Mouse (Mus musculus): ENCODE measurements around the gene Daxx. TPM values are rescaled to one million over a fixed set of nuclear protein-coding genes. Genes with fewer than 3 reads are reported as not detected.

The Daxx gene
- polyA plus RNA-seq, 1 experiment from 2014 or later: 61.2 TPM

GRCm38 (mm10) chr17:33908331-33909076, 710 bp upstream of the Daxx start:
- H3K9ac ChIP-seq (ENCODE audit: low read length): peak overlapping the region; percentile 52
- H3K36me3 ChIP-seq (ENCODE audit: control insufficient read depth, insufficient read depth, low read length): peaks cover 16% of the 10 kb centered on the region
- H3K4me1 ChIP-seq (ENCODE audit: control insufficient read depth, insufficient read depth, low read length): peaks cover 15% of the 10 kb centered on the region
- DNase-seq (ENCODE audit: low spot score): peak; percentile 24
- no peaks in the 10 kb centered on the region for H3K9me3 ChIP-seq (ENCODE audit: control insufficient read depth, low read length)
- no peaks in the 10 kb centered on the region for H3K27me3 ChIP-seq (ENCODE audit: control insufficient read depth, insufficient read depth, low read length)
- peak; percentile 48; the same call in 1 of the 2 replicates for ATAC-seq (ENCODE audit: insufficient read depth, low FRiP score, low TSS enrichment)
- peak overlapping the region; percentile 68 for H3K4me2 ChIP-seq (ENCODE audit: low read depth)
- peak overlapping the region; percentile 85 for H3K4me3 ChIP-seq (ENCODE audit: low read depth, low read length)
- under 1% methylated on average over 43 of the region's 44 CpGs for WGBS
- H3K27ac ChIP-seq (ENCODE audit: low read depth, low read length): peak overlapping the region; percentile 85

GRCm38 (mm10) chr17:33909869-33910250, 646 bp downstream of the Daxx start:
- peaks cover 15% of the 10 kb centered on the region for H3K4me1 ChIP-seq (ENCODE audit: control insufficient read depth, insufficient read depth, low read length)
- H3K36me3 ChIP-seq (ENCODE audit: control insufficient read depth, insufficient read depth, low read length): peaks cover 23% of the 10 kb centered on the region
- H3K27ac ChIP-seq (ENCODE audit: low read depth, low read length): peak overlapping the region; percentile 79
- peak overlapping the region; percentile 77 for H3K9ac ChIP-seq (ENCODE audit: low read length)
- peak overlapping the region; percentile 85 for H3K4me3 ChIP-seq (ENCODE audit: low read depth, low read length)
- H3K27me3 ChIP-seq (ENCODE audit: control insufficient read depth, insufficient read depth, low read length): no peaks in the 10 kb centered on the region
- under 1% methylated on average over 14 of the region's 14 CpGs for WGBS
- ATAC-seq (ENCODE audit: insufficient read depth, low FRiP score, low TSS enrichment) (no peak), DNase-seq (ENCODE audit: low spot score) (no peak)
- H3K9me3 ChIP-seq (ENCODE audit: control insufficient read depth, low read length): no peaks in the 10 kb centered on the region
- H3K4me2 ChIP-seq (ENCODE audit: low read depth): peak overlapping the region; percentile 68

- DNase-seq (ENCODE audit: low spot score) (no peak), ATAC-seq (ENCODE audit: insufficient read depth, low FRiP score, low TSS enrichment) (no peak)
- Histone ChIP-seq H3K4me2 (ENCODE audit: low read depth) (peak overlapping the region; percentile 68), H3K4me1 (ENCODE audit: control insufficient read depth, insufficient read depth, low read length) (peaks cover 15% of the 10 kb centered on the region), H3K9me3 (ENCODE audit: control insufficient read depth, low read length) (no peaks in the 10 kb centered on the region), H3K27ac (ENCODE audit: low read depth, low read length) (no peak overlapping the region), H3K9ac (ENCODE audit: low read length) (peak overlapping the region; percentile 77), H3K27me3 (ENCODE audit: control insufficient read depth, insufficient read depth, low read length) (no peaks in the 10 kb centered on the region), H3K36me3 (ENCODE audit: control insufficient read depth, insufficient read depth, low read length) (peaks cover 23% of the 10 kb centered on the region), H3K4me3 (ENCODE audit: low read depth, low read length) (peak overlapping the region; percentile 85)
- 56% methylated on average over 11 of the region's 11 CpGs for WGBS
Observed at GRCm38 (mm10) chr17:33910346-33911051, 1.3 kb downstream of the Daxx start.

- H3K4me2 ChIP-seq (ENCODE audit: low read depth): no peak overlapping the region; the same call in 1 of the 2 replicates
- H3K36me3 ChIP-seq (ENCODE audit: control insufficient read depth, insufficient read depth, low read length): peaks cover 23% of the 10 kb centered on the region
- 94% methylated on average over 31 of the region's 31 CpGs for WGBS
- no peaks in the 10 kb centered on the region for H3K27me3 ChIP-seq (ENCODE audit: control insufficient read depth, insufficient read depth, low read length)
- no peak overlapping the region for H3K27ac ChIP-seq (ENCODE audit: low read depth, low read length)
- H3K9me3 ChIP-seq (ENCODE audit: control insufficient read depth, low read length): no peaks in the 10 kb centered on the region
- H3K4me1 ChIP-seq (ENCODE audit: control insufficient read depth, insufficient read depth, low read length): peaks cover 15% of the 10 kb centered on the region
- no peak overlapping the region for H3K4me3 ChIP-seq (ENCODE audit: low read depth, low read length)
- no peak overlapping the region for H3K9ac ChIP-seq (ENCODE audit: low read length)
- no peak for DNase-seq (ENCODE audit: low spot score)
- no peak for ATAC-seq (ENCODE audit: insufficient read depth, low FRiP score, low TSS enrichment)
Observed at GRCm38 (mm10) chr17:33911052-33911812, 2.0 kb downstream of the Daxx start.

GRCm38 (mm10) chr17:33911813-33912414, 2.7 kb downstream of the Daxx start:
- Histone ChIP-seq H3K27ac (ENCODE audit: low read depth, low read length) (no peak overlapping the region), H3K9me3 (ENCODE audit: control insufficient read depth, low read length) (no peaks in the 10 kb centered on the region), H3K4me2 (ENCODE audit: low read depth) (no peak overlapping the region), H3K4me3 (ENCODE audit: low read depth, low read length) (no peak overlapping the region), H3K36me3 (ENCODE audit: control insufficient read depth, insufficient read depth, low read length) (peaks cover 23% of the 10 kb centered on the region), H3K4me1 (ENCODE audit: control insufficient read depth, insufficient read depth, low read length) (peaks cover 19% of the 10 kb centered on the region), H3K27me3 (ENCODE audit: control insufficient read depth, insufficient read depth, low read length) (no peaks in the 10 kb centered on the region), H3K9ac (ENCODE audit: low read length) (no peak overlapping the region)
- ATAC-seq (ENCODE audit: insufficient read depth, low FRiP score, low TSS enrichment) (no peak), DNase-seq (ENCODE audit: low spot score) (no peak)
- 93% methylated on average over 28 of the region's 28 CpGs for WGBS

- Histone ChIP-seq H3K9ac (ENCODE audit: low read length) (no peak overlapping the region), H3K4me3 (ENCODE audit: low read depth, low read length) (no peak overlapping the region), H3K4me1 (ENCODE audit: control insufficient read depth, insufficient read depth, low read length) (peaks cover 14% of the 10 kb centered on the region), H3K27me3 (ENCODE audit: control insufficient read depth, insufficient read depth, low read length) (no peaks in the 10 kb centered on the region), H3K36me3 (ENCODE audit: control insufficient read depth, insufficient read depth, low read length) (peaks cover 23% of the 10 kb centered on the region), H3K4me2 (ENCODE audit: low read depth) (no peak overlapping the region), H3K27ac (ENCODE audit: low read depth, low read length) (no peak overlapping the region), H3K9me3 (ENCODE audit: control insufficient read depth, low read length) (no peaks in the 10 kb centered on the region)
- 94% methylated on average over 10 of the region's 10 CpGs for WGBS
- no peak for DNase-seq (ENCODE audit: low spot score)
- no peak for ATAC-seq (ENCODE audit: insufficient read depth, low FRiP score, low TSS enrichment)
Observed at GRCm38 (mm10) chr17:33913264-33913663, 4.0 kb downstream of the Daxx start.

GRCm38 (mm10) chr17:33913905-33914304, 4.7 kb downstream of the Daxx start:
- Histone ChIP-seq H3K27me3 (ENCODE audit: control insufficient read depth, insufficient read depth, low read length) (no peaks in the 10 kb centered on the region), H3K36me3 (ENCODE audit: control insufficient read depth, insufficient read depth, low read length) (peaks cover 23% of the 10 kb centered on the region), H3K9me3 (ENCODE audit: control insufficient read depth, low read length) (no peaks in the 10 kb centered on the region), H3K9ac (ENCODE audit: low read length) (no peak overlapping the region), H3K4me3 (ENCODE audit: low read depth, low read length) (no peak overlapping the region), H3K4me1 (ENCODE audit: control insufficient read depth, insufficient read depth, low read length) (peaks cover 17% of the 10 kb centered on the region), H3K4me2 (ENCODE audit: low read depth) (no peak overlapping the region), H3K27ac (ENCODE audit: low read depth, low read length) (no peak overlapping the region)
- no peak for ATAC-seq (ENCODE audit: insufficient read depth, low FRiP score, low TSS enrichment)
- no peak for DNase-seq (ENCODE audit: low spot score)
- 96% methylated on average over 8 of the region's 8 CpGs for WGBS

- H3K4me1 ChIP-seq (ENCODE audit: control insufficient read depth, insufficient read depth, low read length): peaks cover 24% of the 10 kb centered on the region
- H3K9ac ChIP-seq (ENCODE audit: low read length): no peak overlapping the region
- DNase-seq (ENCODE audit: low spot score) (no peak), ATAC-seq (ENCODE audit: insufficient read depth, low FRiP score, low TSS enrichment) (no peak)
- no peaks in the 10 kb centered on the region for H3K9me3 ChIP-seq (ENCODE audit: control insufficient read depth, low read length)
- no peak overlapping the region; the same call in 1 of the 2 replicates for H3K4me2 ChIP-seq (ENCODE audit: low read depth)
- WGBS: 73% methylated on average over 13 of the region's 13 CpGs
- no peak overlapping the region for H3K27ac ChIP-seq (ENCODE audit: low read depth, low read length)
- H3K4me3 ChIP-seq (ENCODE audit: low read depth, low read length): no peak overlapping the region; the same call in 1 of the 2 replicates
- H3K27me3 ChIP-seq (ENCODE audit: control insufficient read depth, insufficient read depth, low read length): no peaks in the 10 kb centered on the region
- peaks cover 23% of the 10 kb centered on the region for H3K36me3 ChIP-seq (ENCODE audit: control insufficient read depth, insufficient read depth, low read length)
Observed at GRCm38 (mm10) chr17:33914969-33915391, 5.8 kb downstream of the Daxx start.
